Mouse (Mus musculus) CD4-positive, CD25-positive, alpha-beta regulatory T cell, adult 2 months (primary cell): ENCODE data around the gene Arnt2.
A peak's percentile ranks its signal among the peaks of the same experiment; 100 is the strongest.

Experiments
- DNase-seq: peaks from one replicate; pipeline ENCODE4 v3.0.0-alpha.2; 2012; ENCODE audit warnings: low read depth, low spot score

Arnt2 gene

DNA sequence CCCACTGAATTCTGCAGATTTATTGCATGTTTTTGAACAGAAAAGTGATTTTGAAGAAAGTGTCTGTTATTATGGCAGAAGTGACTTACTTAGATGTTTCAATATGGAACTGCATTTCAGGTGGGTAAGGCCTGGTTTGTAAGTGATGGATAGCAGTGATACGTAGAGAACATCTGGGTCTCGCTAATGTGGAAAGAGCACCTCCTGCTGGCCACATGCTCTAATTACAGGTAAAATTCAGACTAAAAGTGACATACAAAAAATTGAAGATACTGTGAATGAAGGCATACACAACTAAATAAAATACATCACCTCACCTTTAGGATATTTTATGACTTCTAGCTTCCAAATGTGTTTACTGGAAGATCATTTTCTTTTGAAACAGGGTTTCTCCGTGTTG, 66.8 kb downstream of the Arnt2 start:
- DNase-seq = peak; percentile 20

DNA sequence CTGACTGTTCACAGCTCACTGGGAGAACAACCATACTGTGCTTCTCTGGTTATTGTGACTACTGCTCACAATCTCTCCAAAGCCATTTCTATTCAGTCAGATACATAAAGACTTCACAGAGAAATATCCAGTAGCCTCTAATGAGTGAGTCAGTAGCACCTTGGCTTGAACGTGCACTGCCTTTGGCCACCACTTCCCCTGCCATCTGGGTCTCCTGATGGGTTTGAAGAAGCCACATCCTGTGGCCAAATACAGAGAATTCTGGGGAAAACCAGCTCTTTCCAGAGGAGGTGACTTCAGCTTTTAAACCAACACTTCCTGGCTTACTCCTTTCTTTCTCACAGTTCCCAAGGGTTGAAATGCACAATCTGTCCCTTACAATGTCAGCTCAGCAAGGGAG, 69.0 kb downstream of the Arnt2 start:
- no peak for DNase-seq

DNA sequence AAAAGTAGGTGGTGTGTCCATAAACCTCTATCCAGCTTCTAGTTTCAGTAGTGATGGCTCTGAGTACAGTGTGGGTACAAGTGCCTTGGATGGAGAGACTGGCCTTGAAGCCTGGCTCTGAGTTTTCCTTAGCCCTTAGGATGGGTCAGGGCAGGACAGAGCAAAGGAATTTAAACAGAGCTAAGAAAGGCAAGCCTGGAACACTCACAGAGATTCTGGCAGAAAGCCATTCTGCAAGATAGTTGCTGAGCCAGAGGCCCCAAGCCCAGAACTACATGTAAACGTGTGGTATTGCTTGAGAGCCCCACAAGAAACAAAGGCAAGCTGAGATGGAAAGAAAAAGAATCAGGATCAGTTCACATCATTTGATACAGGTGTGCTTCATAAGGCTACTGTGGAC, 70.8 kb downstream of the Arnt2 start:
- no peak for DNase-seq

- DNase-seq = no peak
Measured at GRCm38 (mm10) chr7:84337768-84338167, 72.2 kb downstream of the Arnt2 start.

DNA sequence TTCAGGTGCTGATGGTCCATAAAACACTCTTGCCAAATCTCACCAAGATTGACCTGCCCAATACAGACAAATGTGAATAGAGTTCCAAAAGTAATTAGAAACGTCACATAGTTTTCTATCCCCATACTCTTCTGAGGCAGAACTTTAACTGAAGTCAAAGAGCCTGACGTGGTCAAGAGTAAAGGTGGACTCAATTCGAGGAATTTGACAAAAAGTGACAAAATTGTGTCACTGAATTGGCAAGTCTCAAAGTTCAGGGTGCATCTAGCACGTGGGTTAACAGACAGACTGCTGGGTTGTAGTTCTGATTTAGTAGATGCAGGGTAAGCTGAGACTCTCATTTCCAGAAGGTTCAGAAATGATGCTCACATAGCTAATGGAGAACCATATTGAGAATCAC, 73.1 kb downstream of the Arnt2 start:
- DNase-seq = no peak

GRCm38 (mm10) chr7:84336580-84336886, 73.4 kb downstream of the Arnt2 start:
- DNase-seq = no peak

DNA sequence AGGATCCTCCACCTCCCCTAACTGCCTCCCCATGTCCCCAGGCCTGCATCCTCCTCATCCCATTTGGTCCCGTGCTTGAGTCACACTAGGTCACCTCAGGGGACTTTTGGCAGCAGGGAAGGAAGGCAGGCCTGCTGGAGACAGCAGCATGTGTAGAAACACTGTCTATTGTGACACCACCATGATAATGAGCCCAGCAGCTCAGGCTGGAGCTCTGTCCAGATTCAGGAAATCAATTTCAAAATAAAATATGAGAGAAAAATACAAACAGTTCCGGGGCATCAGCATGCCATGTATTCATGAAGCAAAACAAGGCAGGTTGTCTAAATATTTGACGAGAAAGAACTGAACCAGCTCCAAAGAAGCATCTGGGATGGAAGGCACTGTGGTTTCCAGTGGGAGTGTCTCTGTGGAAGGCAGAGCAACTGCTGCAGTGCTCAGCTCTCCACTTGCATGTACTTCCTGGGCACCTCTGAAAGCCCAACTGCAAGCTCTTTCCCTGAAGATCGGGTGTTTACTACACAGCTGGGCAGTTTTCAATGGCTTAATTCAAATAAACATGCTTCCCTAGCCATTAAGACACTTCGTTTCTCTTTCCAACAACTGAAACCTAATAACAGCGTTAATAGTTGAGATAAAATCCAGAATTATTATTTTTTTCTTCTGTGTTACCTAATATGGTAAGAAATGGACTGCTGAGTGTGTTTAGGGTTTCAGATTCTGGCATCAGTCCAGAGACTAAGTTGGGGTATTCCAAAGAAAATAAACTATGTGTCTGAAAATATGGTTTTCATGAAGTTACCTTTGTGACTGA, 74.0 kb downstream of the Arnt2 start:
- DNase-seq = no peak

GRCm38 (mm10) chr7:84333996-84334395, 76.0 kb downstream of the Arnt2 start:
- DNase-seq = no peak

GRCm38 (mm10) chr7:84332295-84333168, 77.4 kb downstream of the Arnt2 start:
- DNase-seq = no peak

DNA sequence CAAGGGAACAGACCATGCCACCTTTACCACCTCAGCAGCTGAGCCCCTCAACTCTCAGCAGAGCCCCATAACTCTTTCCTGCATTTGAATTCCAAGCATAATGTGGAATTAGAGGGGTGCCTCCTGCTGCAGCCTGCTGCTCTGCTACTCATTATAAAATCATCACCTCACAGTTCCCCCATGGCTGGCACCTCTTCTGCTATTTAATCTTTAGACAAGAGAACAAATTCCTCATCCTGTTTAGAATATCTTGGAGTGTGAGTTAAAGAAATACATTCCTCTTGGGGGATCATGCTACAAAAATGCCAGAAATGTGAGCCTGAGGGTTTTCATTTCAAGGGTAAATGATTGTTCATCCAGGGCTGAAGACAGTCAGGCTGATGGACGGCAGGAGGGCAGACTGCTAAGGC, 80.8 kb downstream of the Arnt2 start:
- no peak for DNase-seq

GRCm38 (mm10) chr7:84328770-84329169, 81.2 kb downstream of the Arnt2 start:
- no peak for DNase-seq

DNA sequence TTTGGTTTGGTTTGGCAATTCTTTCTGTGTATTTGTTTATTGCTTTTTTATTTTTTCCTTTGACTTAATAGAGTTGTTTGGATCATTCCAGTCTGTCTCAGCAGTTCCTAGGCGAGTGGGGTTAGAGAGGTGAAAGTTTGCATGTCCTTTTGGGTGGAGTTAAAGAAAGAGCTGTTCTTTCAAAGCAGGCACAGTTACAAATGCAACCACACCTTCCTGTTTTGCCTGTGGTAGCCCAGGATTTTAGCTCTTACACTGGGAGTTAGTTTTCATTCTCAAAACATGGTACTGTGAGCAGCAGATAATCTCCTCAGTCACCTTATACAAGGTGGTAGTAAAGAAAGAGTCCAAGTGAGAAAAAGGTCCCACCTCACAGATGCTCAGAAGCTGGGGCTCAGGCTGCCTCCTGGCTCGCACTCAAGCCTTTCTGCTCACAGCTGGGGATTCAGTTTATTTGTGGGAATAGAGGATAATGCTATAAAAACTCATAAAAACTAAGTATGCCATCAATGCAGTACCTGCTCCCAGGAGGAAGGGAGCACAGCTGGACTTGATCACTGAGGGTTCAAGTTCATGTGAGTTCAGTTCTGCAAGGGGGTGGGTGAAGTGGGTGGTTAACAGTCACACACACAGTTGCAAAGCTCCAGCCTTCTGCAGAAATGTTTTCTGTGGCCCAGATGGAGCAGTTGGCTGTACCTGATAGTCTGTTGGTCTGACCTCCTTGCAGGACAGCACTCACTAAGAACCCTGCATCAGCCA, 84.2 kb downstream of the Arnt2 start:
- no peak for DNase-seq

DNA sequence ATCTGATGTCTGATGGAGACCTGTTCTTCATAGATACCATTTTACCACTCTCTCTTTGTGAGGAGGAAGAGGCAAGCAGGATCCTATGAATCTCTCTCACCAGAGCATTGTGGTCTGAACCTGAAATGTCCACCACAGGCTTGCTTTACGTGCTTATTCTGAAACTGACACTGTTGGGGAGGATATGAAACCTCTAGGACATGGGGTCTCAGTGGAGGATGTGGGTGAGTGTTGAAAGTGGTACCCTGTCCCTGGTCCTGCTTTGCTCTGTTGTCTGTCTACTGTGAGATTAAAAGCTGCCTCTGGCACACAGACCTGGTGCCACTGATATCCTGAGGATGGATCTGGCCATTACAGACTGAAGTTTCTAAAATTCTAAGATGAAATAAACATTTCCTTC, 88.4 kb downstream of the Arnt2 start:
- no peak for DNase-seq

DNA sequence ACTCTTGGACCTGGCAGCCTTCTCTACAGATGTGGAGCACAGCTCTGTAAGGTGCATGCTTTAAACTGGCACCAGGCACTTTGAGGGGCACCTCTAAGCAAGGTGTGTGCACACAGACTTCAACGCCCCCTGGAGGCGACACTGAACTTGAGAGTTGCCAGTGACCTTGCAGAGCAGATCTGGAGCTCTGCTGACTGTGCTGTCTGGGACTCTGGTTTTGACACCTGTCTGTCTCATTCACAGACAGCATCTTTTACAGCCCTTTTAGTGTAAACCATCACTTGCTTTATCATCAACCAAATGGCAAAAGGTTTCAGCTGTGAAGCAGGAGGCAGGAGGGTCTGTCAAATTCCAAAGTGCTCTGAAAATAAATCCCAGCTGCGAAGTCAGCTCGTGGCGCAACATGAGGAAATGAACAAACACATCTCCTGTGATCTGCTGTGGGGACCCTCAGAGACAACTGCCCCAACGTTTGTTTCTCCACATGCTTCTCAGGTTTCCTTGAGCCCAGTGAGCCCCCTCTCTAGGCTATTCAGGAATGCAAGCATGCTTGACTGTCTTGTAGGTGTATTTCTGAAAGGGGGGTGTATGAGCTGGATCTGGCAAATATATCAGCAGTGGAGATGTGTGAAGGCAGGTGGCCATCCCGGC, 94.5 kb downstream of the Arnt2 start:
- peak; percentile 24 for DNase-seq

DNA sequence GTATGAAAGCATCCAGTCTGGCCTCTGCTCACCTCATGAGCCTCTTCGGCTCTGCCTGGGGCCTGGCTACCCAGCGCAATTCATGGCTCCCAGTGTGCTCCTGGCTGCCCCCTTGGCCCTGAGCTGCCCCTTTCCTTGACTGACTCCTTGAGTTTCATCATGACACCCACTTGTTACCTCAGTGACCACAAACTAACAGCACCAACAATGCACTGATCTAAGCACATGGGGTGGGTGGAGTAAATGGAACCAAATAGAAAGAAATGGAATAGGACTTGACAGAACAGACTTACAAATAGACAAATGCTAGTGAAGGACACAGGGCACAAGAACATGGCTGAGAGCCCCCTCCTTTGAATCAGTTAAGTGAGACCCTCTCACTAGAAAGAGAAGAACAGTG, 95.2 kb downstream of the Arnt2 start:
- no peak for DNase-seq

- no peak for DNase-seq
Measured at GRCm38 (mm10) chr7:84311624-84312023, 98.4 kb downstream of the Arnt2 start.

DNA sequence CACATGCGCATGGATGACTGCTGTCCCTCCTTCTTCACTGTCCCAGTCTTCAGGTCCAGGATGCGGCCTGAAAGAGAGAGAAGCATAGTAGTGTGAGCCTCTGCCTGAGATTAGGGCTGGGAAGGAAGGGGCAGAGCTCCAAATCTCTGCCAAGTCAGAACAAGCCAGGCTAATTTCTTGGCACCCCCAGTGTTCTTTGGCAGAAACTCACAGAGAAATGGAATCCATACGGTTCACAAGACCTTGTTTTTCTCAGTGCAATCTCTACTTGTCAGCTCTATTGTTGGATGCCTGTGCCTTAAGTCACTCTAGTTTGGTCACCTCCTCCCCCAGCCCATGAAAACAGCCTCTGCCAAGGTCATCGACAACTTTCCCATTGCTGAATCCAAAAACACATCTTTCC, 99.1 kb downstream of the Arnt2 start:
- DNase-seq = no peak

DNA sequence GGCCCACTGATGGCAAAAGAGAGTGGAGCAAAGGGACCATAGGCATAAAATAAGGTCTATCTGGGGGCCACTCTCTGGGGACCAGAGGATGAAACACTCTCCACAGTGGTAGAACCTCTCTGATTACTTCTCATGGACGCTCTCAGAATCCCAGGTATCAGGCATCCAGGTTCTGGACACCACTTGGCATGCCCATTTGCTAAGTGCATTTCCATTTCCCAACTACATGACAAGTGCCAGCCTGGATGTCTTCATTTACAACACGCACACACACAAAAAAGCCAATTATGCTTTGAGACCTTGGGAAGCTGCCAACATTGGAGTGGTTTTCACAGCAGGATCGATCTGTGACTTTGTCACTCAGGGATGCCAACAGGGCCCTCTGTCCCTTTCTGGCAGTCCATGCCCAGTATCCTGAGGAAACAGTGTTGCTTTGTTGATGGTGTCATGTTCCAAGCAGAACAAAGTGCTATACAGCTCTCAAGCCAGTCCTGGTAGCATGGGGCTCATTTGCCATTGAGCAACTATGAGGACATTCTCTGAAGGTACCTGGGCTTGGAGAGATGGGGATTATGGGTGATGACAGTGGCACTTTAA, 102.5 kb downstream of the Arnt2 start:
- DNase-seq = no peak

- no peak for DNase-seq
Measured at GRCm38 (mm10) chr7:84300261-84300660, 109.7 kb downstream of the Arnt2 start.

- no peak for DNase-seq
Measured at GRCm38 (mm10) chr7:84299601-84300000, 110.4 kb downstream of the Arnt2 start.

DNA sequence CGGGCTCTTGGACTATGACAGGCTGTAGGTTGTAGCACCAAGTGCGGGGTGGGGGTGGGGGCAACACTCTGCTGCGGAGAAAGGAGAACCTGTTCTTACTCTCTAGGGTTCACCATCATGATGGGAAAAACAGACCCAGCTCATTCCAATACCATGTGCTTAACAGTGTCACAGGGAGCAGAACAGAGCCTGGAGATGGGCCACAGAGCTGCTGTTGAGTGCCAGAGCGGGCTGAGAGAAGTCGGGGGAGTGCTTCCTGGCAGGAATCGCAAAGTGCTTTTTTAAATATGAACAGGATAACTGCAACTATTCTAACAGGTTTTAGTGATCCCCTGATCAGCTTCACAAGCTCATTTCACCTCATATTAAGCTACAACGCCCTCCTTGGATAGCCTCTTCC, 116.9 kb downstream of the Arnt2 start:
- no peak for DNase-seq
